Mouse (Mus musculus) C2C12 (cell line): Measurements from ENCODE around the gene Insc.

Experiments
- CTCF ChIP-seq: IDR thresholded peaks from one replicate; pipeline ENCODE4 v1.5.1; 2011; ENCODE audit not compliant: control insufficient read depth, insufficient read depth, insufficient read length
- FOSL1 ChIP-seq: IDR thresholded peaks from one replicate; pipeline ENCODE4 v1.8.0; 2011; ENCODE audit warnings: mild to moderate bottlenecking, low read length; ENCODE audit not compliant: poor library complexity, insufficient read depth, severe bottlenecking
- MYOD1 ChIP-seq: IDR thresholded peaks from one replicate; pipeline ENCODE4 v1.6.1; 2011; ENCODE audit warnings: low read depth; ENCODE audit not compliant: control insufficient read depth, insufficient read length
- MYOG ChIP-seq: IDR thresholded peaks from one replicate; pipeline ENCODE4 v1.6.1; 2011; ENCODE audit not compliant: control insufficient read depth, insufficient read length; ENCODE audit errors: extremely low read depth

DNA sequence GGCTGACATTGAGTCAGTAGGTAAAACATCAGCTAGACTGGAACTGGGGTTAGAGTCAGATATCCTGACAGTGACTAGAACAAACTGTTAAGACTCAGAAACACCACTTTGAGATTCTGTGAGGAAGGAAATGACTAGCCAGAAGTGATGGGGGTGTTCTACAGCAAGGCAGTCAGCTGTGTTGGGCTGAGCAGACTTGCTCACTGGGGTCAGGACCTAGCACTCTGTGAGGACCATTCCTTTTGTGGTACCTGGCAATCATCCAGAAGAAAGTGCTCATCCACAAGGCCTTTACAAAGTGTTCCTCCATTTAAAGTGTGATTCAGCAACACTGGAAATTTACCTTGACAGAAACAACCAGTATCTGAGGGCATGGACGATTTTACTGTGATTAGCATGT, 31.0 kb upstream of the Insc start:
- no peak for TF ChIP-seq CTCF
- no peak for TF ChIP-seq MYOG
- no peak for TF ChIP-seq FOSL1
- no peak for TF ChIP-seq MYOD1
